Mouse (Mus musculus) midbrain, postnatal 0 days (tissue): ENCODE results near the gene Ewsr1. TPM values are rescaled to one million over a fixed set of nuclear protein-coding genes. Genes with fewer than 3 reads are reported as not detected.

Source experiments
- ATAC-seq: fragments of 200-750 bp; cut with Nextera tagmentation; 2 replicates; pipeline ENCODE4 v1.8.0; 2017; ENCODE audit warnings: moderate number of reproducible peaks, mild to moderate bottlenecking, moderate TSS enrichment, moderate library complexity; ENCODE audit not compliant: low FRiP score
- DNase-seq: peaks from one replicate; pipeline ENCODE4 v3.0.0-alpha.2; 2015; ENCODE audit warnings: low spot score
- H3K27ac ChIP-seq: fragments of 300-500 bp; sonication (generic); 2 replicates; pipeline ENCODE4 v1.5.1; 2014; ENCODE audit warnings: low read depth, mild to moderate bottlenecking, low read length, mixed read lengths
- H3K27me3 ChIP-seq: fragments of 300-500 bp; sonication (generic); 2 replicates; pipeline ENCODE4 v1.6.1; 2014; ENCODE audit warnings: low read length, control low read depth, mixed read lengths; ENCODE audit not compliant: insufficient read depth
- H3K36me3 ChIP-seq: fragments of 300-500 bp; sonication (generic); 2 replicates; pipeline ENCODE4 v1.6.1; 2014; ENCODE audit warnings: low read length, control low read depth, mixed read lengths; ENCODE audit not compliant: insufficient read depth
- H3K4me1 ChIP-seq: fragments of 300-500 bp; sonication (generic); 2 replicates; pipeline ENCODE4 v1.6.1; 2014; ENCODE audit warnings: mild to moderate bottlenecking, control low read depth, antibody characterized with exemption, low read length, mixed read lengths; ENCODE audit not compliant: insufficient read depth
- H3K4me2 ChIP-seq: fragments of 300-500 bp; sonication (generic); 2 replicates; pipeline ENCODE4 v1.6.1; 2014; ENCODE audit warnings: low read depth, mild to moderate bottlenecking, low read length, mixed read lengths; ENCODE audit not compliant: poor library complexity, severe bottlenecking
- H3K4me3 ChIP-seq: fragments of 300-500 bp; sonication (generic); 2 replicates; pipeline ENCODE4 v1.5.1; 2014; ENCODE audit warnings: low read depth, mild to moderate bottlenecking, low read length, moderate library complexity
- H3K9ac ChIP-seq: fragments of 300-500 bp; sonication (generic); replicated peaks from 2 replicates; pipeline ENCODE4 v1.6.1; 2014; ENCODE audit warnings: mild to moderate bottlenecking, low read length, moderate library complexity, mixed read lengths; ENCODE audit not compliant: poor library complexity, severe bottlenecking
- H3K9me3 ChIP-seq: fragments of 300-500 bp; sonication (generic); 2 replicates; pipeline ENCODE4 v1.6.1; 2016; ENCODE audit warnings: low read length, control low read depth
- CTCF ChIP-seq: IDR thresholded peaks from 2 replicates; pipeline ENCODE4 v1.5.1; 2016; ENCODE audit warnings: antibody characterized with exemption, mild to moderate bottlenecking
- WGBS: fragments of 180-500 bp; shearing (Covaris S2); extraction: QIAGEN DNeasy Blood & Tissue Kit; methylation state at CpG from one replicate; pipeline ENCODE4 v1.1.7; 2014; 5-methylcytosine and 5-hydroxymethylcytosine counted together
- polyA plus RNA-seq: library from polyadenylated mRNA; unstranded; fragments of >200 nt; fragmentation: Nextera tagmentation; extraction: Ambion mirVana; gene quantifications from 2 replicates; pipeline ENCODE4 v1.2.1, GENCODE M21; 2015
- total RNA-seq: library from RNA; depleted of rRNA; stranded (reverse); fragments of >200 nt; gene quantifications from 2 replicates; pipeline ENCODE4 v1.2.3, GENCODE M21; 2014

Ewsr1 gene
- total and polyA plus RNA-seq, 2 experiments from 2014 or later = 338 to 353 TPM

- no peak for DNase-seq
- no peaks in the 10 kb centered on the region for H3K9me3 ChIP-seq
- no peak overlapping the region for H3K27ac ChIP-seq
- H3K36me3 ChIP-seq = peaks cover 7% of the 10 kb centered on the region
- TF ChIP-seq CTCF = no peak; the same call in 1 of the 2 replicates
- H3K4me1 ChIP-seq = 0 out of 2 replicates have a peak, but pooled peaks cover 3% of the 10 kb centered on the region
- no peak overlapping the region for H3K9ac ChIP-seq
- H3K27me3 ChIP-seq = peaks cover 32% of the 10 kb centered on the region
- no peak overlapping the region for H3K4me2 ChIP-seq
- WGBS = 24% methylated on average over 23 of the region's 23 CpGs
- ATAC-seq = no peak
- no peak overlapping the region for H3K4me3 ChIP-seq
Observed at GRCm38 (mm10) chr11:5055945-5056938, 42.8 kb downstream of the Ewsr1 start.

- WGBS = 72% methylated on average over 6 of the region's 6 CpGs
- DNase-seq (no peak), ATAC-seq (no peak)
- Histone ChIP-seq H3K27me3 (peaks cover 26% of the 10 kb centered on the region), H3K9ac (no peak overlapping the region), H3K4me2 (no peak overlapping the region), H3K4me1 (0 out of 2 replicates have a peak, but pooled peaks cover 3% of the 10 kb centered on the region), H3K27ac (no peak overlapping the region), H3K9me3 (no peaks in the 10 kb centered on the region), H3K36me3 (no peaks in the 10 kb centered on the region), H3K4me3 (no peak overlapping the region)
- no peak for TF ChIP-seq CTCF
Observed at GRCm38 (mm10) chr11:5054874-5055273, 44.2 kb downstream of the Ewsr1 start.

GRCm38 (mm10) chr11:5054151-5054550 is 44.9 kb downstream of the Ewsr1 start:
- Histone ChIP-seq H3K36me3 (no peaks in the 10 kb centered on the region), H3K4me2 (no peak overlapping the region), H3K27ac (no peak overlapping the region), H3K9ac (no peak overlapping the region), H3K27me3 (peaks cover 21% of the 10 kb centered on the region), H3K4me1 (0 out of 2 replicates have a peak, but pooled peaks cover 3% of the 10 kb centered on the region), H3K4me3 (no peak overlapping the region), H3K9me3 (no peaks in the 10 kb centered on the region)
- no peak for DNase-seq
- no peak for TF ChIP-seq CTCF
- ATAC-seq = no peak
- 92% methylated on average over 14 of the region's 14 CpGs for WGBS

GRCm38 (mm10) chr11:5052200-5052854 is 46.7 kb downstream of the Ewsr1 start:
- Histone ChIP-seq H3K4me3 (no peak overlapping the region), H3K4me2 (no peak overlapping the region), H3K27ac (no peak overlapping the region), H3K36me3 (no peaks in the 10 kb centered on the region), H3K9me3 (no peaks in the 10 kb centered on the region), H3K4me1 (no peaks in the 10 kb centered on the region), H3K27me3 (peaks cover 14% of the 10 kb centered on the region), H3K9ac (no peak overlapping the region)
- ATAC-seq (no peak), DNase-seq (no peak)
- TF ChIP-seq CTCF = no peak
- WGBS = 75% methylated on average over 10 of the region's 10 CpGs

DNA sequence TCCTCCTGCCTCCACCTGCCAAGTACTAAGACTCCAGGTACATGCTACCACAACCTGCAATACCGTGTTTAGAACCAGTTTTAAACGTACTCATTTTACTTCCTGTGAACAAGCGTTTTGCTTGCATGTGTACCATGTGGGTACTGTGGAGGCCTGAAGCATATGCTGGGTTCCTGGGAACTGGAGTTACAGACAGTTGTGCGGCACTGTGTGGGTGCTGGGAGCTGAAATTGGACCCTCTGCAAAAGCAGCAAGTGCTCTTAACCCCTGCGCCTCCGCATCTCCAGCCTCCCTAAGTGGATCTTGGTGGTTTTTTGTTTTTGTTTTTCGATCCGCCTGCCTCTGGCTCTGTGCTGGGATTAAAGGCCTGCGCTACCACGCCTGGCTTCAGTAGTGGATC is 47.4 kb downstream of the Ewsr1 start:
- H3K4me3 ChIP-seq = no peak overlapping the region
- no peaks in the 10 kb centered on the region for H3K9me3 ChIP-seq
- DNase-seq (no peak), ATAC-seq (no peak)
- no peak for TF ChIP-seq CTCF
- H3K4me2 ChIP-seq = no peak overlapping the region
- H3K4me1 ChIP-seq = no peaks in the 10 kb centered on the region
- peaks cover 8% of the 10 kb centered on the region for H3K27me3 ChIP-seq
- no peaks in the 10 kb centered on the region for H3K36me3 ChIP-seq
- WGBS = 77% methylated on average over 10 of the region's 10 CpGs
- no peak overlapping the region for H3K27ac ChIP-seq
- H3K9ac ChIP-seq = no peak overlapping the region
